Mouse (Mus musculus): ENCODE results near the gene Pik3ca. TPM values are rescaled to one million over a fixed set of nuclear protein-coding genes. Genes with fewer than 3 reads are reported as not detected.

Gene Pik3ca
- polyA plus RNA-seq, 1 experiment: 24.0 TPM

DNA sequence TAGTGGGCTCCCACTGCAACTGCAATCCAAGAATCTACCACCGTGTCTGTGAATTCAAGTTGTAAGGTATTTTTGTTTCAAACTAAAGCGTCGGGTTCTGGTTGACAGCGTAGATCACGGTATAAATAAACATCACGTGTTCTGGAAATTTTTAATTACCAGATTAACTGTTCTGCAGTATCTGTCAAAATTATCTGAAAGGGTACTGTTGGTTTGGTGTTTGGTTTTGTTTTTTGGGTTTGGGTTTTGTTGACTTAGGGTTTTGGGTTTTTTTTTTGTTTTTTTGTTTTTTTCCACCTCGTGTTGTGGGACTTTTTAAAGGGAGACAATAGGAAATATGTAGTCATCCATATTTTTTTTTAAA is 686 bp downstream of the Pik3ca start:
- H3K4me3 ChIP-seq (ENCODE audit: low read depth, low read length): 0 out of 2 replicates have a peak overlapping the region, but pooled peaks have one; percentile 77
- no peaks in the 10 kb centered on the region for H3K36me3 ChIP-seq (ENCODE audit: control insufficient read depth, insufficient read depth, low read length, poor library complexity, severe bottlenecking)
- TF ChIP-seq CTCF (IDR thresholded peaks at IDR 0.05; ENCODE audit: low read depth, low read length): no peak
- TF ChIP-seq POLR2A (IDR thresholded peaks at IDR 0.05; ENCODE audit: insufficient read depth, low read length): no peak
- TF ChIP-seq EP300 (IDR thresholded peaks at IDR 0.05; ENCODE audit: insufficient read depth, low read depth, low read length): no peak
- no peaks in the 10 kb centered on the region for H3K27me3 ChIP-seq (ENCODE audit: control insufficient read depth, insufficient read depth, low read length, poor library complexity, severe bottlenecking)
- peak overlapping the region; percentile 83 for H3K9ac ChIP-seq (ENCODE audit: low read depth, poor library complexity, severe bottlenecking)
- no peak overlapping the region for H3K27ac ChIP-seq (ENCODE audit: insufficient read depth, low read length)
- no peaks in the 10 kb centered on the region for H3K4me1 ChIP-seq (ENCODE audit: control insufficient read depth, insufficient read depth, low read length)
- no peaks in the 10 kb centered on the region for H3K9me3 ChIP-seq (replicated peaks; ENCODE audit: control insufficient read depth, insufficient read depth, low read length, poor library complexity, severe bottlenecking)

DNA sequence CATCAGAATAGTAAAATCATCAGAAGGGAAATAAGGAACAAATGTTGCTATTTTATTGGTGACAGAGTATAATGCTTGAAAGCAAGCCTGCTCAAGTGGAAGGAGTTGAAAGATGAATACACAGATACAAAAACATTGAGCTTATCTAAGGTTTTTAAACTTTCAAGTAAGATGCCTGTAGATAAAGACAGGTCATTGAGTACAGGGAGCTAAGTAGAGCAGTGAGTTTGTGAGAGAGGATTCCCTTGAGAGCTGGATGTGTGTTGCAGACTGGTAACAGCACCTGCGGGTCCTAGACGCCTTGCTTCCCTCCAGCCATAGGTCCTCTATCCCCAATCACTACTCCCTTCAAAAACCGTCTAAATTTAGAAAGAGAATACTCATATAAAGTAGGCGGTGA is 1.2 kb downstream of the Pik3ca start:
- Histone ChIP-seq H3K9me3 (replicated peaks; ENCODE audit: control insufficient read depth, insufficient read depth, low read length, poor library complexity, severe bottlenecking) (no peaks in the 10 kb centered on the region), H3K36me3 (ENCODE audit: control insufficient read depth, insufficient read depth, low read length, poor library complexity, severe bottlenecking) (no peaks in the 10 kb centered on the region), H3K27me3 (ENCODE audit: control insufficient read depth, insufficient read depth, low read length, poor library complexity, severe bottlenecking) (no peaks in the 10 kb centered on the region), H3K9ac (ENCODE audit: low read depth, poor library complexity, severe bottlenecking) (no peak overlapping the region), H3K4me3 (ENCODE audit: low read depth, low read length) (no peak overlapping the region), H3K27ac (ENCODE audit: insufficient read depth, low read length) (no peak overlapping the region), H3K4me1 (ENCODE audit: control insufficient read depth, insufficient read depth, low read length) (no peaks in the 10 kb centered on the region)
- no peak for TF ChIP-seq CTCF (IDR thresholded peaks at IDR 0.05; ENCODE audit: low read depth, low read length)
- no peak for TF ChIP-seq POLR2A (IDR thresholded peaks at IDR 0.05; ENCODE audit: insufficient read depth, low read length)
- TF ChIP-seq EP300 (IDR thresholded peaks at IDR 0.05; ENCODE audit: insufficient read depth, low read depth, low read length): no peak

DNA sequence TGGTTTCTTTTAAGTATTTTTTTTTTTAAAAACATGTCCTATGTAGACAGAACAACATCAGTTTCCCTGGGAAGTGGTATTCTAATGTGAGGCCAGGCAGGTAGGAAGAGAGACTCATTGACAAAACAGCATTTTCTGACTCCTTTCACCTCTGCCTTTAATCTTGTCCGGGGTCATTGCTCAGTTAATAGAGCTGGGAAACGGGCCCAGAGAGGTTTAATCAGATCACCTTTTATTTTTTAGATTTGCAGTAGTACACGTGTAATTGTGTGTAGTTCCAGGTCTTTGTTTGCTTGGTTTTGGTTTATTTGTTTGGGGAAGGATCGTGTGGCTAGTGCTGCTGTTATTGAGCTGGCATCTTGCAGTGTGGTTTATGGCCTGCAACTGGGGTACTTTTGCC is 1.9 kb downstream of the Pik3ca start:
- Histone ChIP-seq H3K4me1 (ENCODE audit: control insufficient read depth, insufficient read depth, low read length) (no peaks in the 10 kb centered on the region), H3K9me3 (replicated peaks; ENCODE audit: control insufficient read depth, insufficient read depth, low read length, poor library complexity, severe bottlenecking) (no peaks in the 10 kb centered on the region), H3K9ac (ENCODE audit: low read depth, poor library complexity, severe bottlenecking) (no peak overlapping the region), H3K27me3 (ENCODE audit: control insufficient read depth, insufficient read depth, low read length, poor library complexity, severe bottlenecking) (no peaks in the 10 kb centered on the region), H3K36me3 (ENCODE audit: control insufficient read depth, insufficient read depth, low read length, poor library complexity, severe bottlenecking) (no peaks in the 10 kb centered on the region), H3K4me3 (ENCODE audit: low read depth, low read length) (no peak overlapping the region), H3K27ac (ENCODE audit: insufficient read depth, low read length) (no peak overlapping the region)
- TF ChIP-seq CTCF (IDR thresholded peaks at IDR 0.05; ENCODE audit: low read depth, low read length) (no peak), EP300 (IDR thresholded peaks at IDR 0.05; ENCODE audit: insufficient read depth, low read depth, low read length) (no peak), POLR2A (IDR thresholded peaks at IDR 0.05; ENCODE audit: insufficient read depth, low read length) (no peak)

GRCm38 (mm10) chr3:32399931-32400330 is 2.5 kb downstream of the Pik3ca start:
- no peak overlapping the region for H3K9ac ChIP-seq (ENCODE audit: low read depth, poor library complexity, severe bottlenecking)
- H3K4me1 ChIP-seq (ENCODE audit: control insufficient read depth, insufficient read depth, low read length): no peaks in the 10 kb centered on the region
- no peaks in the 10 kb centered on the region for H3K36me3 ChIP-seq (ENCODE audit: control insufficient read depth, insufficient read depth, low read length, poor library complexity, severe bottlenecking)
- H3K4me3 ChIP-seq (ENCODE audit: low read depth, low read length): no peak overlapping the region
- H3K27me3 ChIP-seq (ENCODE audit: control insufficient read depth, insufficient read depth, low read length, poor library complexity, severe bottlenecking): no peaks in the 10 kb centered on the region
- TF ChIP-seq POLR2A (IDR thresholded peaks at IDR 0.05; ENCODE audit: insufficient read depth, low read length) (no peak), EP300 (IDR thresholded peaks at IDR 0.05; ENCODE audit: insufficient read depth, low read depth, low read length) (no peak), CTCF (IDR thresholded peaks at IDR 0.05; ENCODE audit: low read depth, low read length) (no peak)
- no peaks in the 10 kb centered on the region for H3K9me3 ChIP-seq (replicated peaks; ENCODE audit: control insufficient read depth, insufficient read depth, low read length, poor library complexity, severe bottlenecking)
- no peak overlapping the region for H3K27ac ChIP-seq (ENCODE audit: insufficient read depth, low read length)

DNA sequence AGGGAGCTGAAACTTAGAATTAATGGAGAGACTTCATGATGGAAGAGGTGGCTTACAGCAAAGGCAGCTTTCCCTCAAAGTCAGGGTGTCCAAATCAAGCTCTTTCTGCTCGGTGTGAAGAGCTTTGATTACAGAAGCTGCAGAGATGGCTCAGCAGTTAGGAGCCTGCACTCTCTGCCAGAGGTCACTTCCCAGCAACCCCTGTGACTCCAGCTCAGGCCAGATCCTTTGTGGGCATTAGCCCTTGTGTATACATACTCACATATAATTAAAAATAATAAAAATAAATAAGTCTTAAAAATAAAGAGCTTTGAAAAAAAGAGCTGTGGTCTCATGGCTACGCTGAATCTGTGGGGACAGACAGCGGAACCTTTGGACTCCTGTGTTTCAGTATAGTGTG is 4.1 kb downstream of the Pik3ca start:
- TF ChIP-seq POLR2A (IDR thresholded peaks at IDR 0.05; ENCODE audit: insufficient read depth, low read length) (no peak), CTCF (IDR thresholded peaks at IDR 0.05; ENCODE audit: low read depth, low read length) (no peak), EP300 (IDR thresholded peaks at IDR 0.05; ENCODE audit: insufficient read depth, low read depth, low read length) (no peak)
- Histone ChIP-seq H3K27ac (ENCODE audit: insufficient read depth, low read length) (no peak overlapping the region), H3K9me3 (replicated peaks; ENCODE audit: control insufficient read depth, insufficient read depth, low read length, poor library complexity, severe bottlenecking) (no peaks in the 10 kb centered on the region)

DNA sequence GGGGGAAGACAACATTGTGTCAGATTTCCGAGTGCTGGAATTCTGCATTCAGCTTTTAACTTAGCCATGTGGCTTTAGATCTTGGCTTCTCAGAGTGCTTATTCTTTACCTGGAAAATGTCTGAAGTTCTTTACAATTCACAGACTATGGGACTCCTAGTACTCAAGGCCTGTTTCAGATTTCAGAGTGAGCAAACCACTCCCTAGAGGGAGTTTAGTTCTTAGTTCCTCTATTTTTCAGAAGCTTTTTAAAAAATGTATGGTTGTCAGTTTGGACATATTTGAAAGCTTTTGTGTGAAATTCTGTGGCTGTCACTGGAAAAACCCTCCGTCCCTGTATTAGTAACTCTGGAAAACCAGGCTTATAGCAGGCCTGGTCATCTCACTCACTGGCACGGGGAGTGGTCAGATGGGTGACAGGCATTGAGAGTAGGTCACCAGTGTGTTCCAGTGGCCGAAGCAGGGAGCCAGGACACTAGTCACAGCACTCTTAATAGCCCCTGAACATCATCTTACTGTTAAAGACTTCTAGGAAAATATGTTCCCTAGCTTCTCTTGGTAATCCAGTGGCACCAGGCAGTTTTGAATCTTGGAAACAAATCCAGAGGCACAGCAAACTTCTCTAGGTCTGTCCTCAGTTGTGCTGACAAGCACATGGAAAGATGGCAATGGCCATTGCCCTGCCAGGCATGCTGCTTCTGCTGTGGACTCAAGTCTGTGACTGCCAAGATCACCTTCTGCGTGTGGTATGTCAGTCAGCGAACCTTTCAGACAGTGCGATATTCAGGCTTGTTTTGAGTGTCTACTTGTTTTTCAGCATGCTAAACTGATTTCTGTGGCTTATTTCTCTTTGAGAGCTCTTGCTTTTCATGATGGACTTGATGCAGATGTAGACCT is 5.8 kb downstream of the Pik3ca start:
- Histone ChIP-seq H3K4me1 (ENCODE audit: control insufficient read depth, insufficient read depth, low read length) (no peaks in the 10 kb centered on the region), H3K9me3 (replicated peaks; ENCODE audit: control insufficient read depth, insufficient read depth, low read length, poor library complexity, severe bottlenecking) (no peaks in the 10 kb centered on the region), H3K27me3 (ENCODE audit: control insufficient read depth, insufficient read depth, low read length, poor library complexity, severe bottlenecking) (no peaks in the 10 kb centered on the region), H3K36me3 (ENCODE audit: control insufficient read depth, insufficient read depth, low read length, poor library complexity, severe bottlenecking) (no peaks in the 10 kb centered on the region), H3K9ac (ENCODE audit: low read depth, poor library complexity, severe bottlenecking) (no peak overlapping the region), H3K4me3 (ENCODE audit: low read depth, low read length) (no peak overlapping the region), H3K27ac (ENCODE audit: insufficient read depth, low read length) (no peak overlapping the region)
- TF ChIP-seq EP300 (IDR thresholded peaks at IDR 0.05; ENCODE audit: insufficient read depth, low read depth, low read length): no peak
- no peak for TF ChIP-seq CTCF (IDR thresholded peaks at IDR 0.05; ENCODE audit: low read depth, low read length)
- no peak for TF ChIP-seq POLR2A (IDR thresholded peaks at IDR 0.05; ENCODE audit: insufficient read depth, low read length)

More for the DNA sequence above, 4.1 kb downstream of the Pik3ca start:
- no peak overlapping the region for H3K4me3 ChIP-seq (ENCODE audit: low read depth, low read length)
- no peaks in the 10 kb centered on the region for H3K36me3 ChIP-seq (ENCODE audit: control insufficient read depth, insufficient read depth, low read length, poor library complexity, severe bottlenecking)
- no peak overlapping the region for H3K9ac ChIP-seq (ENCODE audit: low read depth, poor library complexity, severe bottlenecking)
- H3K4me1 ChIP-seq (ENCODE audit: control insufficient read depth, insufficient read depth, low read length): no peaks in the 10 kb centered on the region
- no peaks in the 10 kb centered on the region for H3K27me3 ChIP-seq (ENCODE audit: control insufficient read depth, insufficient read depth, low read length, poor library complexity, severe bottlenecking)
